Mouse (Mus musculus): ENCODE results near the gene Vps37c. TPM values are rescaled to one million over a fixed set of nuclear protein-coding genes. Genes with fewer than 3 reads are reported as not detected.

Gene Vps37c
- total RNA-seq, 2 experiments from 2014 or later, result 24.2 to 26.7 TPM

- DNase-seq, result no peak
Observed at GRCm38 (mm10) chr19:10742145-10742544, 53.6 kb downstream of the Vps37c start.

GRCm38 (mm10) chr19:10742565-10742964 lies 54.0 kb downstream of the Vps37c start:
- DNase-seq, result no peak

GRCm38 (mm10) chr19:10747182-10747581 lies 58.6 kb downstream of the Vps37c start:
- DNase-seq, result no peak

- no peak for DNase-seq
Observed at GRCm38 (mm10) chr19:10747718-10748117, 59.2 kb downstream of the Vps37c start.

GRCm38 (mm10) chr19:10748401-10749102 lies 60.0 kb downstream of the Vps37c start:
- no peak for DNase-seq

GRCm38 (mm10) chr19:10749295-10749694 lies 60.8 kb downstream of the Vps37c start:
- no peak for DNase-seq

GRCm38 (mm10) chr19:10750161-10750560 lies 61.6 kb downstream of the Vps37c start:
- no peak for DNase-seq

- no peak for DNase-seq
Observed at GRCm38 (mm10) chr19:10751607-10752006, 63.1 kb downstream of the Vps37c start.

GRCm38 (mm10) chr19:10752106-10752505 lies 63.6 kb downstream of the Vps37c start:
- no peak for DNase-seq

GRCm38 (mm10) chr19:10752646-10753045 lies 64.1 kb downstream of the Vps37c start:
- no peak for DNase-seq

- DNase-seq, result no peak
Observed at GRCm38 (mm10) chr19:10757125-10757524, 68.6 kb downstream of the Vps37c start.

GRCm38 (mm10) chr19:10757526-10757925 lies 69.0 kb downstream of the Vps37c start:
- DNase-seq, result no peak

GRCm38 (mm10) chr19:10758708-10759107 lies 70.2 kb downstream of the Vps37c start:
- DNase-seq, result no peak

- DNase-seq, result no peak
Observed at GRCm38 (mm10) chr19:10759525-10759924, 71.0 kb downstream of the Vps37c start.

- DNase-seq, result no peak
Observed at GRCm38 (mm10) chr19:10759983-10760831, 71.7 kb downstream of the Vps37c start.

GRCm38 (mm10) chr19:10761794-10762415 lies 73.4 kb downstream of the Vps37c start:
- no peak for DNase-seq

GRCm38 (mm10) chr19:10762468-10762867 lies 73.9 kb downstream of the Vps37c start:
- no peak for DNase-seq

- DNase-seq, result no peak
Observed at GRCm38 (mm10) chr19:10763381-10764031, 75.0 kb downstream of the Vps37c start.

Data from layer of hippocampus, postnatal 36 days (tissue).